Mouse (Mus musculus) heart, postnatal 4 days (tissue): Measurements from ENCODE around the gene Triobp. TPM values are rescaled to one million over a fixed set of nuclear protein-coding genes. Genes with fewer than 3 reads are reported as not detected.
"Not testable (repeated sequence)": the region's sequence is repeated elsewhere in the genome, so short reads cannot be mapped to it uniquely, and the experiment has no call there.

Experiments used
- DNase-seq: peaks from one replicate; pipeline ENCODE4 v3.0.0; 2021
- microRNA-seq, 2 experiments: library from miRNA; unstranded; fragments of <30 nt; microRNA quantifications; one replicate each; pipeline ENCODE4 v1.2.0; 2021 to 2022
- total RNA-seq, 2 experiments: library from RNA; stranded (reverse); gene quantifications; 2 replicates each; pipeline ENCODE4 v1.2.3; 2021

The Triobp gene
- total RNA-seq, 2 experiments from 2014 or later = 59.0 to 68.2 TPM

DNA sequence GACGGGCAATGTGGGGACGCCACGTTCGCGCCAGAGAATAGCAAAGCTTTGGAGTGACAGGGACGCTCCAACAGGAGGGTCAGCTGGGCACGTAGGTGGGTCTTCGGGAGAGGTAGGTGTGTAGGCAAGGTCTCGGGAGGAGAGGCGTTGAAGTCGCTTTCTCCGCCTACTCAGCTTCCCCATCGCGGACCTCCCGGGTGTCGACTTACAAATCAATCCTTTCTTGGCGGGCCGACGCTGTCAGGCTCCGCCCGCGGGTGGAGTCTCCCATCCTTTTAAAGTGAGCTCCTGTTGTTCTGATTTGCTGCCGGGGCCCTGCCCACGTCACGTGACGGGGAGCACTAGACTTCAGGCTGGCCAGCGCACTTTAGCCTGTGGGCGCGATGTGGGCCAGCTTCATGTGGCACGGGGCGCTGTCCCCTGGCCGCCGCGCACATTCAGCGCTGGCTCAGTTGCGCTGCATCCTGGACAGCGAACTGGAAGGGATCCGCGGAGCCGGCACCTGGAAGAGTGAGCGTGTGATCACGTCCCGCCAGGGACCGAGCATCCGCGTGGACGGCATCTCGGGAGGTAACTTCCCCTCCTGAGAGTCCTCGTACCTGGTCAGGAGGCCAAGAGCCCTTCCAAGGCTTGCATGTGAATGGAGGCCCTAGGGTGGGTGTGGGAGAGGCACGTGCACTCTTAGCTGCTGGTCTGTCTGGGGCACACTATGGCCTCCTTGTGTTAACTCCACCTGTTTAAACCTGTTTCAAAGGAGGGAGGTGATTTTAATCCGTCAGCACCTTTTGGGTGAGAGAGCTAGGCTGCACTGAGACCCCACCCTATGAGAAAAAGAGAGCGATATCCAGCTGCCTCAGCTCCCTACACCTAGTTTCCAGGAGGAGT, 83.3 kb downstream of the Triobp start:
- DNase-seq = peak; percentile 88

GRCm38 (mm10) chr15:79031908-79032307, 84.4 kb downstream of the Triobp start:
- DNase-seq = not testable (repeated sequence)

GRCm38 (mm10) chr15:79037913-79038328, 90.4 kb downstream of the Triobp start:
- DNase-seq = peak; percentile 84

GRCm38 (mm10) chr15:79038331-79038730, 90.8 kb downstream of the Triobp start:
- DNase-seq = no peak

DNA sequence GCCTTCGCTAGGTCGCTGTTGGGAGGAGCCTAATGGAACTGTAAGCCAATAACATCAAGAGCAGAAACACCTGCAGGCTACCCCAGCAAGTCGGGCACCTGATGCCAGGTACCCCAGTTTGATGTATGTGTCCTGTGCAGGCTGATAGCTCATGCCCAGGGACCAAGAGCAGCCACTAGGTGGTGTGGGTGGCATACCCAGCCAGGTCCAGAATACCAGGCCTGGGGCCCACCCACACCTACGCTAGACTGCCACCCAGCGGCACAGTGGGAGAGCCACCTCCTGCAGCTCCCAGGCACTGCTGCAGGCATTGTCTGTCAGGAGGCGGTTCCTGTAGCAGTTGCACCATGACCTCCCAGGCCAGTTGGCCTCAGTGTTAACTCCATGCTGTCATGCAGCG, 91.3 kb downstream of the Triobp start:
- peak; percentile 85 for DNase-seq

- DNase-seq = peak; percentile 37
Observed at GRCm38 (mm10) chr15:79040501-79041416, 93.2 kb downstream of the Triobp start.

GRCm38 (mm10) chr15:79041585-79041984, 94.1 kb downstream of the Triobp start, which contains the start of gene Galr3:
TSS of gene Galr3 (plus strand) at chr15:79041885.
- no peak for DNase-seq

DNA sequence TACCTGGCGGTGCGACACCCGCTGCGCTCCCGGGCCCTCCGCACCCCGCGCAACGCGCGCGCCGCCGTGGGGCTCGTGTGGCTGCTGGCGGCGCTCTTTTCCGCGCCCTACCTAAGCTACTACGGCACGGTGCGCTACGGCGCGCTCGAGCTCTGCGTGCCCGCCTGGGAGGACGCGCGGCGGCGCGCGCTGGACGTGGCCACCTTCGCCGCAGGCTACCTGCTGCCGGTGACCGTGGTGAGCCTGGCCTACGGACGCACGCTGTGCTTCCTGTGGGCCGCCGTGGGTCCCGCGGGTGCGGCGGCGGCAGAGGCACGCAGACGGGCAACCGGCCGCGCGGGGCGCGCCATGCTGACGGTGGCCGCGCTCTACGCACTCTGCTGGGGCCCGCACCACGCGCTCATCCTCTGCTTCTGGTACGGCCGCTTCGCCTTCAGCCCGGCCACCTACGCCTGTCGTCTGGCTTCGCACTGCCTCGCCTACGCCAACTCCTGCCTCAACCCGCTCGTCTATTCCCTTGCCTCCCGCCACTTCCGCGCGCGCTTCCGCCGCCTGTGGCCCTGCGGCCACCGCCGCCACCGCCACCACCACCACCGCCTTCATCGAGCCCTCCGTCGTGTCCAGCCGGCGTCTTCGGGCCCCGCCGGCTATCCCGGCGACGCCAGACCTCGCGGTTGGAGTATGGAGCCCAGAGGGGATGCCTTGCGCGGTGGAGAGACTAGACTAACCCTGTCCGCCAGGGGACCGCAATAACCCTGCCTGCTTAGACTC, 95.4 kb downstream of the Triobp start:
- no peak for DNase-seq

DNA sequence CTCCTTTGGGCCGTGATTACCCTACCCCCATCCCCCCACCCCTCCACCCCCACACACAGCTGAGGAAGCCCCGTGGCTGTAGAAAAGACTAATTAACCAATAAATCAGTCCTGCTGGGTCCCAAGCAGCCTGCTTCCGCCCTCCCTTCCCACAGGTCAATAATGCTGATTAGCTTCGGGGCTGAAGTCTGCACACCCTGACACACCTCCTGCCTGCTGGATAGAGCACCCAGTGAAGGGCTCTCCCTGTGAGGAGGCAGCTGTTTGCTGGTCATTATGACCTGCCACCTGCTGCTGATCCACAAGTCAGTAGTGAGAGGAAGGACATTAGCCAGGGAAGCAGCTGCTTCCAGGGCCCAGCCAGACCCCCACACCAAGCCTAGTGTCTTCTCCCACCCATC, 97.3 kb downstream of the Triobp start:
- no peak for DNase-seq

GRCm38 (mm10) chr15:79048186-79048585, 100.7 kb downstream of the Triobp start:
- DNase-seq = no peak

- no peak for DNase-seq
Observed at GRCm38 (mm10) chr15:79050160-79050845, 102.8 kb downstream of the Triobp start.

- DNase-seq = no peak
Observed at GRCm38 (mm10) chr15:79050964-79051363, 103.4 kb downstream of the Triobp start.

- DNase-seq = no peak
Observed at GRCm38 (mm10) chr15:79051461-79052360, 104.2 kb downstream of the Triobp start.

GRCm38 (mm10) chr15:79052366-79052765, 104.8 kb downstream of the Triobp start:
- DNase-seq = no peak

Small RNAs within 50 kb of the gene (microRNA-seq; reads per million reads assigned to microRNA genes)
- gene Mir6956 = 0.35 to 1.2 reads per million in 2 experiments

Other genes starting within 250 kb of the Triobp start
- gene Elfn2, start 229.0 kb upstream of the Triobp start, total RNA-seq = 1 to 10 TPM in 1 of 2 experiments, under 1 TPM in 1; 0.95 to 1.3 TPM
- 10 to 100 TPM; 17.6 to 18.1 TPM for gene Mfng, start 174.2 kb upstream of the Triobp start, total RNA-seq
- gene Card10, start 144.7 kb upstream of the Triobp start, total RNA-seq = 10 to 100 TPM; 15.9 to 18.8 TPM
- gene Cdc42ep1, start 105.1 kb upstream of the Triobp start, total RNA-seq = 10 to 100 TPM; 55.3 to 59.9 TPM
- gene Lgals2, start 92.2 kb upstream of the Triobp start, total RNA-seq = not detected
- gene Gga1, start 70.5 kb upstream of the Triobp start, total RNA-seq = 10 to 100 TPM; 47.1 to 47.6 TPM
- gene Gm49510, start 48.1 kb upstream of the Triobp start, total RNA-seq = under 1 TPM in 1 of 2 experiments, not detected in 1; 0.29 TPM
- gene Sh3bp1, start 48.0 kb upstream of the Triobp start, total RNA-seq = 10 to 100 TPM in 1 of 2 experiments, 1 to 10 TPM in 1; 7.7 to 11.1 TPM
- 1 to 10 TPM; 9.3 to 9.4 TPM for gene Pdxp, start 33.8 kb upstream of the Triobp start, total RNA-seq
- 100 to 1,000 TPM; 465 to 471 TPM for gene Lgals1, start 21.0 kb upstream of the Triobp start, total RNA-seq
- gene Nol12, start 12.8 kb upstream of the Triobp start, total RNA-seq = 10 to 100 TPM; 20.2 to 22.6 TPM
- 100 to 1,000 TPM; 262 to 304 TPM for gene H1f0, start 80.7 kb downstream of the Triobp start, total RNA-seq
- gene Galr3, start 94.2 kb downstream of the Triobp start, total RNA-seq = not detected
- 10 to 100 TPM; 11.8 to 12.7 TPM for gene Ankrd54, start 115.2 kb downstream of the Triobp start, total RNA-seq
- 100 to 1,000 TPM; 103 to 109 TPM for gene Eif3l, start 127.5 kb downstream of the Triobp start, total RNA-seq
- gene Micall1, start 161.2 kb downstream of the Triobp start, total RNA-seq = 100 to 1,000 TPM in 1 of 2 experiments, 10 to 100 TPM in 1; 92.8 to 101 TPM
- 100 to 1,000 TPM; 126 to 139 TPM for gene Polr2f, start 193.3 kb downstream of the Triobp start, total RNA-seq
- 1 to 10 TPM; 1.2 to 2.1 TPM for gene 1700088E04Rik, start 193.5 kb downstream of the Triobp start, total RNA-seq
- under 1 TPM; 0.55 to 0.90 TPM for gene Sox10, start 217.5 kb downstream of the Triobp start, total RNA-seq